Mouse (Mus musculus) thymus, postnatal 4 days (tissue): ENCODE measurements around the gene Abhd17b.
"Not testable (repeated sequence)": the region's sequence is repeated elsewhere in the genome, so short reads cannot be mapped to it uniquely, and the experiment has no call there.

ENCODE experiments used
- DNase-seq: peaks from one replicate; pipeline ENCODE4 v3.0.0; 2021

The Abhd17b gene

DNA sequence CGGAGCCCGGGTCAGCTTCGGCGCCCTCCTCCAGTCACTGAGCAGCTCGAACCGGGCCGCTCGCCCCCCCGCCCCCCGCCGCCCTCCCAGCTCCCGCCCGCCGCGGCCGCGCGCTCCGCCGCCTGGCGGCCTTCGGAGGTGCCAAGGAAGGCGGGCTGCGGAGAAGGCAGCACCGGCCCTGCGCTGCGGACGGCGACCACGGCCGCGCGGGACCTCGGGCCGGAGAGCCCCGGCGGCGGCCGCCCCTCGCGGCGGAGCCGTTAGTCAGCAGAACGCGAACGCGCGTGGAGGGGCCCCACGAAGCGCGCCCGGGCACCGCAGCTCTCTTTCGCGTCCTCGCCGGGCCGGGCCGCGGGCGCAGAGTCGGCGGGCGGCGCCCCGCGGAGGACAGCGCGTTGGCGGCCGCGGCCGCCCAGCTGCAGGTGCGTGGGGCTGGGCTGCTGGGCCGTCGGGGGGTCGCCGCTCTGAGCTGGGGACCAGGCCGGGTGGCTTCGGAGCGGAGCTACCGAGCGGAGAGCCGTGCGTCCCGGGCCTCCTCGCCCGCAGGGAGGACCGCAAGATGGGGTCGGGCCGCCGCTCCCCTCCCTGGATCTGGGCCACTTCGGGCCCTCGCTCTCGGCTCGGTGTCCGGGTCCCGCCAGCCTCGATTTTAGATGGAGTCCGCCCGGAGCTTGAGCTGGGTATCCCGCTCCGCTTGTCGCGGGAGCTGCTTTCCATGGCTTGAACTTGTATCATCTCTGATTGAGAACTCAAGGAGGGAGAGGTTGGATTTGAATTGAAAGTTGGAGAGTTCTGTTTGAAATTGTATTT is at the start of gene Abhd17b:
TSS of gene Abhd17b (plus strand) at position 14 of the 810 bp plus-strand sequence.
- DNase-seq = peak; percentile 67

GRCm38 (mm10) chr19:21603836-21604235 is 49.1 kb upstream of the Abhd17b start:
- DNase-seq = no peak

GRCm38 (mm10) chr19:21605294-21605693 is 47.7 kb upstream of the Abhd17b start:
- no peak for DNase-seq

DNA sequence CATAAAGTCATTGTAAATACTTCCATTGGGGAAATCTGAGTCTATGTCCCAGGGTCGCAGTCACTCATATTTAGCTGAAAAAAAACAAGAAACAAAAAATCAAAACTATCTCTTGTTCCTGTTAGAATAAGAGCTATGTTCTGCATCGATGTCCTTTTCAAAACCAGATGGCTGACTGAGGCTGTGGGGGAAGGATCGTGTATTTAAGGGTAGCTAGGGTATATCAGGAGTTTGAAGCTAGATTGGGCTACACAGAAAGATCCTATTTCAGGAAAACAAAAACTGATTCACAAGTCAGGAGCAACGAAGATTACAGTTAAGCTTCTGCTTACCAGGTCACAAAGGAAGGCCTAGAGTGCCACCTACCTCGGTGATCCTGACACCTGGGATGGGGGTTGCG is 42.7 kb upstream of the Abhd17b start:
- DNase-seq = no peak

- no peak for DNase-seq
Observed at GRCm38 (mm10) chr19:21611297-21611696, 41.7 kb upstream of the Abhd17b start.

GRCm38 (mm10) chr19:21611725-21612575 is 41.0 kb upstream of the Abhd17b start:
- no peak for DNase-seq

GRCm38 (mm10) chr19:21615801-21616200 is 37.2 kb upstream of the Abhd17b start:
- DNase-seq = no peak

DNA sequence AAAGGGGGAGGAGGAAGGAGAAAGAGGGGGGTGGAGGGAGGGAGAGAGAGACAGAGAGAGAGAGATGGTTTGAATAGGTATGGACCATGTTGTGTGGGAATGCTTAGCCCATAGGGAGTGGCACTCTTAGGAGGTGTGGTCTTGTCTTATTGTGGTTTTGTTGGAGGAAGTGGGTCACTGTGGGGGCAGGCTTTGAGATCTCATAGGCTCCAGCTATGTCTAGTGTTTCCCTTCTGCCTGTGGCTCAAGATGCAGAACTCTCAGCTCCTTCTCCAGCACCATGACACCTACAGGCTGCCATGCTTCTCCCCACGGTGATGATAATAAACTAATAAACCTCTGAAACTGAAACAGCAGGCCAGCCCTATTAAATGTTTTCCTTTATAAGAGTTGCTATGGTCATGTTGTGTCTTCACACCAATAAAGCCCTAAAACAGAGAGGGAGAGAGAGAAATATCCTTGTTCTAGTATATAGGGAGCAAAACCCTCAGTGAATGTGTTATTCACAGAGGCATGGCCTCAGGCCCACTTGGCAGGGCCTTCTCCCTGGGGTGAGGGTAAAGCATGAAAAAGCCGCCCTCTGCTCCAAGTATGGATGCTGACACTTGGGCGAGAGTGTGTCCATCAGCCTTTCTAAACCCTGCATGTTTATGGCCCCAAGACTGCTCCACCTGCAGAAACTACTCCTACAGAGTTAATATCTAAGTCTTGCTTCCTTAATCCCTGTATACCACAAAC is 29.4 kb upstream of the Abhd17b start:
- DNase-seq = no peak

GRCm38 (mm10) chr19:21624148-21624535 is 28.8 kb upstream of the Abhd17b start:
- no peak for DNase-seq

DNA sequence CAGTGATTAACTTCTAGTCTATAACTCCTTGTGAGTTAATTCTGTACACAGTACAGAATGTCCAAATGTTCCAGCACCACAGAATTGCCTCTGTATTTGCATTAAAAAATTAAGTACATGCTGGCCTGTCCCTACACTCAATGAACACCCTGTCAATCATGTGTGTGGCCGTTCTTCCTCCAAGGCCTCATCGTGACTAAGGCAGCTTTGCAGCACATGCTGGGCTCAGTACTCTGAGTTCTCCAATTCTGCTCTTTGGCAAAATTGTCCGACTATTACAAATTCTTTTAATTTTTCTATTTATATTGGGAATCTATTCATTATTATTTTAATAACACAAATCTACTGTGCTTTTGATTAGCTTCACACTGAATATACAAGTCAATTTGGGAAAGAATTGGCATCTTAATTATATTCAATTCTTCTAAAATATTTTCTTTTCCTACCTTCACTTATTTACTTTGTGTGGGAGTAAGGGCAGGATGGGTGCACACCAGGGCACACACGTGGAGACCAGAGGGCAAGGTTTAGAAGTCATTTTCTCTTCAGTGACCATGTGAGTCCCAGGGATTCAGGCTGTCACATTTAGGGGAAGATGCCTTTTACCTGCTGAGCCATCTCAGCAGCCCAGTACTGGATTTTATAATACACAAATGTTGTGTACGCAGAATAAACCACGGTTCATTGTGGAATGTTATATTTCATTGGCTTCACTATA is 26.6 kb upstream of the Abhd17b start:
- DNase-seq = no peak

DNA sequence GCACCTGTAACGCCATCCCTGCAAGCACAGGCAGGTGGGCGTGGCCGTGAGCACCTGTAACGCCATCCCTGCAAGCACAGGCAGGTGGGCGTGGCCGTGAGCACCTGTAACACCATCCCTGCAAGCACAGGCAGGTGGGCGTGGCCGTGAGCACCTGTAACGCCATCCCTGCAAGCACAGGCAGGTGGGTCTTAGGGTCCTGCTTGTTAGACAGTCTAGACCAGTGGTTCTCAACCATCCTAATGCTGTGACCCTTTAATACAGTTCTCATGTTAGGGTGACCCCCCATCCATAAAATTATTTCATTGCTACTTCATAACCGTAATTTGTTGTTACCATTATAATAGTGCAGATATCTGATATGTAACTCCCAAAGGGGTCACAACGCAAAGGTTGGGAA is 24.5 kb upstream of the Abhd17b start:
- not testable (repeated sequence) for DNase-seq

GRCm38 (mm10) chr19:21629030-21629429 is 24.0 kb upstream of the Abhd17b start:
- DNase-seq = no peak

GRCm38 (mm10) chr19:21629501-21629900 is 23.5 kb upstream of the Abhd17b start:
- no peak for DNase-seq

DNA sequence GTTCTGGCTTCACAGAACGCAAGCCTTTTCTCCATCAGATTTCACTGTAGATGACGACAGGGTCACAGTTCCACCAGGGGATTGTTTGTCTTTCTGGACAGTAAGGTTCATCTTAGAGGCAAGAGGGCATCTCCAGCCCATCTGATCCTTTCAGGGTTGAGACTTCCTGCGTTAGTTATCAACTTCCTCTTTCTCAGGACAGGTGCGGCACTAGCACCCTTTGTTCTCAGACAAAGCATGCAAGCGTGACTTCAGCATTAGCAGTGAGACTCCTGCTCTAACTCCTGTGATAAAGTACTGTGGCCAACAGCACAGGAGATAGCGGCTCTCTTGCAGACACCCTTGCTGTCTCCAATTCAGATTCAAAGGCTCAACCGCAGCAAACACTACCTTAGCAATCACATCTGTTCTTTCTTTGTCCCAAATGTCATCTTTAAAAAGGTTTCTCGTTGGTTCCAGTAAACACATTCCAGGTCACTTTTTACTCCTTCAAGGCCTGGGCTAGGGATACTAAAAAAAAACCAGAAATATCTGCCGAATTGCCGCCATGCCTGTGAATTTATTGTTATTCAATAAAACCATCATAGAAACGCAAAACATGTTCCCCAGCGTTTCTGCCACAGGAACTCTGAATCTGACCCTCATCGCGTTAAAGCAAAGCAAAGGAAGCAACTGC is 22.2 kb upstream of the Abhd17b start:
- DNase-seq = peak; percentile 47

DNA sequence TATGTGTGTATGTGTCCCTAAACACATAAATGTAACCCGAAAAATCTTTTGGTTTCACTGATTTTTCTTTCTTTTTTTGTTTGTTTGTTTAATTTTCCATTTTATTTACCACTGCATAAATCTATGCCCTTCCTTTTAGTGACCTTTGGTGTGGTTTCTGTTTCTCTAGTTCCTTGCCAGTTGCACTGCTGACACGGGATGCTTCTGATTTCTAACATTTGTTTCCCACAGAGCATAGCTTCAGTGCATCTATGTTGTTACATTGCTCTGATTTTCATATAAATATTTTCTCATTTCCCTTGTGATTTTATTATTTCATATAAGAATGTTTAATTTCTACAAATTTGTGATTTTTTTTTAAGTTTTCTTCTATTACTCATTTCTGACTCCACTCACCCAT is 17.6 kb upstream of the Abhd17b start:
- no peak for DNase-seq

DNA sequence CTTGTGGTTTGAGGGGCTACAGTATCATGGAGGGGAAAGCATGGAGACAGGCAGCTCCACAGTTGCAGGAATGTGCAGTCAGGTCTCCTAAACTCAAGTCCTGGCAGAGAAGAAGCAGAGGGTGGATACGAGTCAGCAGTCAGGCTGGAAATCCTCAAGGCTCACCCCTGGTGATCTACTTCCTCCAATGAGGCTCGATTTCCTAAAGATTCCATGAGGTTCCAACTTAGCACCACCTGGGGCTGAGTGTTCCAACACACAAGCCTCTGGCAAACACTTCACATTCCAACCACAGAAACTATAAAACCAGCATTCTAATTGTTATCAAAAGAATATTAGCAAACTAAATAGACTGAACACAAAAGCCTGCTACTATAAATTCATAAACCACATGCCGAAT is 16.1 kb upstream of the Abhd17b start:
- DNase-seq = no peak

- no peak for DNase-seq
Observed at GRCm38 (mm10) chr19:21637672-21638071, 15.3 kb upstream of the Abhd17b start.

DNA sequence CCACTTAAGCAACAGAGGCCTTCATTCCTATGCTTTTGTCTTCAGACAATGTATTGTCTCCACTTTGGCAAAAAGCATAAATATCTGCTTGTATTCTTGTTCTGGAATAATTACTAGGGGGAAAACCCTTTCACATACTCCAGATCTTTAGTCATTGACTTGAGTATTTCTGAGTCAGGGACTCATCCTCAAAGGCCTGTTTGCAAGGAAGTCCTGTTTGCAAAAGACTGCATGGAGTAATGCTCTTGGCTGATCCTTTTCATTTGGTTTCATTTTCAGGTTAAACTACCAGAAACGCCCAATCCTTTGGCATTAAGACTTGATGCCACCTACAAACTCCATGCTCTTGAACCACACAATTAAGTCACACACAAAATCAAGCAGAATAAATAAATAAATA is 9.1 kb upstream of the Abhd17b start:
- DNase-seq = no peak

GRCm38 (mm10) chr19:21645301-21645700 is 7.7 kb upstream of the Abhd17b start:
- DNase-seq = no peak

- no peak for DNase-seq
Observed at GRCm38 (mm10) chr19:21646142-21646541, 6.8 kb upstream of the Abhd17b start.

DNA sequence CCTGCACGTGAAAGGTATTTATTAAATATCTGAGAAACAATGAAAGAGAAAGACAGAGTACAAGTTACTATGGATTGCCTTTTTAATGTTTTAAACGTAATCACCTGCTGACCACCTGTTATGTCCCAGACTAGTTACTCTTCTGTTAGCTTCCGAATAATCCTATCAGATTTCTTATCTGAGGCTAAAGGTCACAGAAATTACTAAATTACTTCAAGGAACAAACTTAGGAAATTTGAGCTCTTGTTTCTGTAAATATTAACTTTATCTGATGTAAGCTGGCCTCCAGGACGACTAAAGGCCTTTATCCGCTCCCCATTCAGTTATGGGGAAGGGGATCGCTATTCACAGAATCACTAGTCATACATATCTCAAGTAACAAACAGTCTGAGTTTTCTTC is 1.3 kb upstream of the Abhd17b start:
- no peak for DNase-seq
